Mouse (Mus musculus): ENCODE measurements around the gene Cbx3. TPM values are rescaled to one million over a fixed set of nuclear protein-coding genes. Genes with fewer than 3 reads are reported as not detected.

Gene Cbx3
- 10 to 100 TPM; 77.3 to 81.0 TPM for total RNA-seq (2021)
- long read RNA-seq, experiment 1, transcript Cbx3-201 (6 exons, 1,889 nt) = major isoform, 120 of 126 reads
- long read RNA-seq, experiment 1, partial matches to known transcripts = 2 of 126 reads
- long read RNA-seq, experiment 1, other reads (novel, unspliced or antisense) = 3 of 126 reads
- long read RNA-seq, experiment 2, transcript Cbx3-201 (6 exons, 1,889 nt) = major isoform, 79 of 89 reads
- long read RNA-seq, experiment 2, partial matches to known transcripts = 6 of 89 reads
- long read RNA-seq, experiment 2, other reads (novel, unspliced or antisense) = 1 of 89 reads

DNA sequence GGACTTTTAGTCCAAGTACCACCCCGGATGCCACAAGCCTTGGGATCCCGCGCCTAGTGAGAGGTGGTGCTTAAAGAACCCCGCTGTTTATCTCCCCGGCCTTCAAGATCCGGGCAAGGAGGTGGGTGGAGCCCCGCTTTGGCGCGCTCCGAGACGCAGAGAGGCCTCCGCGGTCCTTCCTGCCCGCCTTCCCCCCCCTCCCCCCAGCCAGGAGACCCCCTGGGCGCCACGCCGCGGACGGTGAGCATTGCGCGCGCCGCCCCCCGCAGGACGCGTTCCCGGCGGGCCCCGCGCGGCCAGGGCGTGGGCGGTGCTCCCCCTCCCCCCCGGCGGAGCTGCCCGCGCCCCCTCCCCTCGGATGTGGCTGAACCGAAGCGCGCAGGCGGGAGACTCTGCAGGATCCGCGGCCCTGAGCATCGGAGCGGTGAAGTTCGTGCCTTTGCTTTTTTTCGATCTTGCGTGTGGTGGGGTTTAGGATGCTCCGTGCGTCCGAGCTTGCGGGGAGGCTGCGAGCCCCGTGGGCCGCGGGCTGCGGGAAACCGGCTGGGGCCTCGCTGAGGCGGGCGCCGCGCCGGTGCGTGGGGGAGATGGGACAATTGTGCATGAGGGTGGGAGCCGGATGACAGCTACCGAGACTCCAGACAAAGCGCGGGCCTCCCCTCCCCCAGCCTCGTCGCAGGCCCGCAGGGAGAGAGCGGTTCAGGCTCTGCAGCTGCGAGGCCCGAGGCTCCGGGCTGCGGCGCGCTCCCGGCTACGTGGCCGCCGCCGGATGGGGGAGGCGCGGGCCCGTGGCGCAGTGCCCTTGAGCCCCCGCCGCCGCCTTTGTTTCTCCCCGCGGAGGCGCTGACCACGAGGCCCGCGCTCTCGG lies at the start of gene Cbx3:
Gene Cbx3, plus strand, starts transcription at position 50 of the 868 bp plus-strand sequence.
- peak; percentile 86 to 91 for DNase-seq
- intact Hi-C loops (cut with DNase I) = loop anchor here (5.0 kb wide), 1 partner anchor 107 kb away; no protein-coding TSS in a partner anchor

DNA sequence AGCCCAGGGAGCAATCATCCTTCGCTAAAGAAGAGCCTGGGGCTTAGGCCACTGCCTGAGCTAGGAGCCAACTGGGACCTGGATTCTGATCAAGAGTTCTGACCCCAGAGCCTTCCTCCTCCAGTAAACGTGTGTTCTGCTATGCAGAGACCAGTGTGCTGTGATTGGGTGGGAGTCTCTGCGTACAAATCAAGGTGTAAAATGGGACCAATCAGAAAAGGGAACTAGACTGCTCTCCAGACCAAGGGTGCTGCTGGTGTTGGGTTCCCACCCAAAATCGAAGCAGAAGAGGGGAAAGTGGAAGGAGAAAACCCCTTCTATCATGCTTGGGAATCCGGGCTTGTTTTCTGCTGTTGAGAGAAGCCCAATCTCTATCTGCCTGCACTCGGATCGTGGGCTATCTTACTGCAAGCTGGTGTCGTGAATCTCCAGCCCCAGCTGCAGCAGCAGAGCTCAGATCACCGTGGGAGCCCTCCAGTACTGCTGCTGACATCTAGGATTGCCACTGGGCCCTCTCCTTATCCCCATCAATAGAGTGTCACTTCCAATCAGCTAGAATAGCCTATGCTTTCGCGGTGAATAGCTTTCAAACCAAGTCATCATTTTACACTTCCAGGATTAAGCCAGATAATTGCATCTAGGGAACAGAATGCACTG lies 46.6 kb upstream of the Cbx3 start:
- intact Hi-C loops (cut with DNase I) = no loop called here
- no peak for DNase-seq

DNA sequence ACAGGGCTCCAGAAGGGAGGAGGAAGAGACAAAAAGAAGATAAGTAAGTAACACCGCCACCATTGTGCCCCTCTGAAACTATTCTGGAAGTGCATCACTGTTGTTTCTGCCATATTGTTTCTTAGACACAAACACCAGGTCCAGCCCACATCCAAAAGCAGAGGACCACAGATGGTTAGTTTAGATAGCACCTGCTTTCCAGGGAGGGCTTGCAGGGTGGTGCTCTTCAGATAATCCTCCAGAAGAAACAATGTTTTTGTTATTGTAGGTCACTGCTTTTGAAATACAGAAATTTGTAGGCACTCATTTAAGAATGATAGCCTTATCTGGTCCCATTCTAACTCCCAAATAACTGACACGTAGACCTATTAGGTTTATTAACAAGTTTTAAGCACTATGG lies 45.6 kb upstream of the Cbx3 start:
- DNase-seq = no peak

DNA sequence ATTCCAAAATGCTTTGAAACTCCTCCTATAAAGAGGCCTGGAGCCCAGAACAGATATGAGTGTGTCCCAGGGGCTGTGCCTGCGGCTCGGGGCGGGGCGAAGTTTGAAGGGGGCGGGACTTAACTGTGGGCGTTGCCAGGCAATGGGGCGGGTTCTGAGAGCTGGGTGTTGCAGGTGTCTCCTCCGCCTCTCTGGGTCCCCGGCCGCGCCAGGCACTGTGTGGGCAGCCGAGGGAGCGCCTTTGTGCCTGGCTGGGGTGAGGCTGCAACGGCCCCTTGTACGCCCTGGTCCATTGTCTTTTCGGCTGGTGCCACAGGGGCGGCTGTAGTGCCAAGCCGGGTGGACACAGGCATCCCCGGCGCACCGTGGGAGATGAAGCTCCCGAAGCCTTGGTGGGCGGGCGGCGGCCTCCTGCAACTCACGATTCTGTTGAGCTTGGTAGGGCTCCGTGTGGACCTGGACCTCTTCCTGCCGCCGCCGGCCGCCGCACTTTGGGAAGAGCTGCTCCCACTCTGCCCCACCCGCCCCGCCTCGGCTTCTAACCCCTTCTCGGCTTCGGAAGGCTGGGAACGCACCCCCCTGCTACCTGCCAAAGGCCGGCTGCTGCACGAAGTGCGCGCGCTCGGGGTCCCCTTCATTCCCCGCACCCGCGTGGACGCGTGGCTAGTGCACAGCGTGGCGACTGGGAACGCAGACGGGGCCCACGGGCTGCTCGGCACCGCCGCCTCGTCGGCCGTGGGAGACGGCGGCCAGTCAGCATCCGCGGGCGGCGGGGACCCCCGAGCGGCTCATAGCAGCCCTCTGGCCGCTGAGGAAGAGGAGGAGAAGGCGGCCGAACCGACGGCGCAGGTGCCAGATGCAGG lies 37.4 kb upstream of the Cbx3 start, which contains the start of gene Nfe2l3:
Gene Nfe2l3, plus strand, starts transcription at position 136 of the 863 bp plus-strand sequence.
- intact Hi-C loops (cut with DNase I) = no loop called here
- DNase-seq = peak; percentile 37 to 54

More for the DNA sequence above, 45.6 kb upstream of the Cbx3 start:
- intact Hi-C loops (cut with DNase I) = no loop called here

DNA sequence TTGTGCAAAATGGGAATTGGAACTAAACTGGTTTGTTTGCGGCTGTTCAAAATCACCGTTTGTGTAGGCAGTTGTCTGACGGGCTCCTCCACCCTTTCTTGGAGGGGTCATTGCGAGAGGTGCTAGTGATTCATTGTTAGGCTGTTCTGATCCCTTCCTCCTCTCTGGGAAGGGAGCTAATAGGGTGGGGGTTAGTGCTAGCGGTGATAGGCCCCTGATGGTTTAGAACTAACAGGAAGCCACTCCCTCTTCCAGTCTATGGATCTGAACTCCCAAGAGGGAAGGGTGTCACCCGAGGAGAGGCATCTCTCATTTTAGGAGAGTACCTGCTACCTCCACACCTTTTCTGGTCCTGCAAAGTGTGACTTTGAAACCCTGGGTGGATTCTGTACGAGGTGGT lies 35.9 kb upstream of the Cbx3 start:
- no peak for DNase-seq
- intact Hi-C loops (cut with DNase I) = no loop called here

DNA sequence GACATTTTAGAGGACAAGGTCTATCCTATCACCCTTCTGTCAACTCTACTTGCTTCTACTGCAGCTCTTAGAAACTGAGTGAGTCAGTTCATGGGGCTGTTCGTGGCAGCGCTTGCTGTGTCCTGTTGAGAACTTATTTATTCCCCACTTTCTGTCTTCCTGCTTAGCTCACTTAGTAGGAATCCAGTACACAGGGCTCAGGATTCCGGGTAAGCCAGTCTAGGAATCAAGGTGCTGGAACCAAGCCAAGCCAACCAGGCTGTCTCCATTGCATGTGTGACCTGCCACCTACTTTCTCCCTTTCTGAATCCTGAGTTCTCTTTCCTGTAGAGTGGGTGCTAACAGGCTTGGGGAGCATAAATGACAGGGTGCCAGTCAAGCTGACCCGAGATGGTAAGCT lies 32.5 kb upstream of the Cbx3 start:
- intact Hi-C loops (cut with DNase I) = no loop called here
- peak in 1 of 2 experiments; percentile 59 for DNase-seq

DNA sequence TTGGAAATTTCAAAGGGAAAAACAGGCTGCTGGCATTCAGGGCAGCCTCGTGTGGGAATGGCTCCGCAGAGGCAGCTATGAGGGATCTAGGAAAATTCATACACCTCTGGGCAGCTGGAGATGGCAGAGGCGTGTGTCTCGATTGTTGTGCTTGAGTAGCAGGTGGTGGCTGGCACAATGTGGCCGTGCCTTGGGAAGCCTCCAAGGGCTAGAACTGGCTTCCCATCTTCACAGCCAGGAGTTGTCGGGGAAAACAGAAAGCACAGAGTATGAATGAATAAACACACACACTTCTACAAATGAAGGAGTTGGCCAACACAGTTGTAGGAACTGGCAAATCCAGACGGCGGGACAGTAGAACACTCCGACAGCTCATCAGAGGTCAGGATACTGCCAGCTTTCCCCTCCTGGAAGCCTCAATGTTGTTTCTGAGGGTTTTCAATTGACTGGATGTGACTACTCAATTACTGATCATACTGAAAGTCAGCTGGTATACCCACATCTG lies 31.3 kb upstream of the Cbx3 start:
- no peak for DNase-seq
- intact Hi-C loops (cut with DNase I) = no loop called here

DNA sequence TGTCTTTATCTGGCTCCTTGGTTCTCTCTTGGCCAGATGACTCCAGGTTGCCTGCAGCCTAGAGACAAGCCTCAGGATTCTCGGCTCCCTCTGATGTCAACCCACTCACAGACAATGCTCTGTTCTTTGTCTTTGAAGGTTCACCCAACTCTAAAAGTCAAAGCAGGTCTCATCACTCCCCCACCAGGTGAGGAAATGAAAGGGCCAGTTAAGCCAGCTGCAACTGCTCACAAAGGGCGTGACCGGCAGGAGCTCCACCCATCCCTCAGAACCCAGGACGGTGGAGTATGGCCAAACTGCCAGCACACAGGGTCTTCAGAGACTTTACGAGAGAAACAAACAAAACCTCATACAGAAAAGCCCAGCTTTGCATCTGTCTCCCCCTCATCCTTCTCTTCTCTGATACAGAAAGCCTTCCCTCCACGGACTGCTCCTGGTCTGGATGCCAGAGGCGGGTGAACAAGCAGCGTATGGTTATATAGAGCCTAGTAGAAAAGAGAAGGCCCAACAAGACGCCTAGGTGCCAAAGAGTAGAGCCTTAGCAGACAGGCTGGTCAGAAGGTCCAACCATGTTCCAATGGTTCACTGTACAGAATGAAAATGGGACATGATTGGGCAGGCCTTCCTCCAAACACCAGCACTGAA lies 27.8 kb upstream of the Cbx3 start:
- no peak for DNase-seq
- intact Hi-C loops (cut with DNase I) = no loop called here

DNA sequence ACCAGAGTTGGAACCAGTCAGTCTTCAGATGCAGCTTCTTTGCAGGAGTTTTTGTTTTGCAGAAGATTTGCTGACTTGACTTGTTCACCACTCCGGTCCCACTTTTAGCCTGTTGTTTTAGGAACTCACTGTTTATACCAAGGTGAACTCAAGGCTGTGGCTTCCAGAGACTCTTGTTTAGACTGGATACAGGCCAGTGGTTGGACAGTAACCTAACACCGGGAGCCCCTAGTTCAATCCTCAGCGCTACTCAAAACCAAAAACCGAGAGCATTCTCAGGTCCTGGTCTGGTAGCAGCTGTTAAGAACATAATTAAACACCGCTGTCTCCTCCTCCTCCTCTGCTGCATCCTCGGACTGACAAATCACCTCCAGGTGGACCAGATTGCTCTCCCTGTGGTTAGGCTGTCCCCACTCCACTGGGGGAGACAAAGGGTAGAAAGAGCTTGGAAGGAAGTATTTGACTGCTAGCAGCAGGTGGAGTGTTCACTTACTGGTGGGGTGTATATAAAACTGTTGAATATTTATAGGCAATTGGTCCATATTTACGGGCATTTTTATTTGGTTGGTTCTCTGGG lies 17.1 kb upstream of the Cbx3 start:
- no peak for DNase-seq
- intact Hi-C loops (cut with DNase I) = no loop called here

DNA sequence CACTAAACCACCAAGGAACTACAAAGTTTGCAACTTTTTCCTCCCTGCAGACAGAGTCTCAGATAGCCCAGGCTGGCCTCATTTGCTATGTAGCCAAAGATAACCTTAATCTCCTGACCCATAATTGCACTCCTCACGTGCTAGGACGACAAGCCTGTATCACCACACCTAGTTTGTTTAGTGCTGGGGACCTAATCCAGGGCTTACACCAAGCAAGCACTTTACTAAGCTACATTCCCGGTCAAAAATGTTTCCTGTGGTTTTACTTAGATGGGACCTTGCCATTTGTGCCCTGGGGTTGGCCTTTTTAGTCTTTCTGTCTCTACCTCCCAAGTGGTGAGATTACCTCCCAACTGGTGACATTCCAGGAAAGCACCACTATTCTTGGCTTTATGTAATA lies 15.2 kb upstream of the Cbx3 start:
- DNase-seq = no peak
- intact Hi-C loops (cut with DNase I) = no loop called here

DNA sequence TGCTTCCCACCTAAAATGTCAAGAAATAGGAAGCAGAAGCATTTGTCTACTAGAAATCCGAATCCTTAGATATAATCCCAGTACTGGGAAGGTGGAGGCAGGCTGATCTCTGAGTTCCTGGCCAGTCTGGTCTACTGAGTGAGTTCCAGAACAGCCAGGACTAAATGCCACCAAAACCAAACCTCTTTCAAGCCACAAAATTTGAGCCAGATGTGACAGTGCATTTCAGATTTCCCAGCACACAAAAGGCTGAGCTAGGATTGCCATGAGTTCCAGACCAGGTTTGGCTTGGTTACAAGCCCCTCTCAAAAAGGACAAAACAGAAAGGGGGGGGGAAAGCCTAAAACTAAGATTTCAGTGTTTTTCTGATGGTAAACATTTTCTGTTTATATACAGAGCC lies 14.0 kb upstream of the Cbx3 start:
- intact Hi-C loops (cut with DNase I) = no loop called here
- DNase-seq = no peak

DNA sequence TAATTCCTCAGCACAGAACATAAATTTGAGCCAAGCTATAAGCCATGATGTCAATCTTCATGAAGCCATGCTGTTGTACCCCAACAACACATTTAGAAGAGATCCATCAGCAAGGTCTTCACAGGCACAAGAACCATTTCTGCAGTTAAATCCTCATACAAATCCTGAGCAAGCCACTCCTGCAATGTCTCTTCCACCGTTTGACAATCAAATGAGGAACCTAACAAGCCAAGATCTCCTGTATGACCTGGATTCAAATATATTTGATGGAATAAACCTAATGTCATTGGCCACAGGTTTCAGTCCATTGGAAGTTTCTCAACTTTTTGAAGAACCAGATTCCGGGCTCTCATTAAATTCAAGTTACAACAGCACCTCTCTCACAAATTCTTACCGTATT lies 12.9 kb upstream of the Cbx3 start:
- intact Hi-C loops (cut with DNase I) = no loop called here
- DNase-seq = no peak

DNA sequence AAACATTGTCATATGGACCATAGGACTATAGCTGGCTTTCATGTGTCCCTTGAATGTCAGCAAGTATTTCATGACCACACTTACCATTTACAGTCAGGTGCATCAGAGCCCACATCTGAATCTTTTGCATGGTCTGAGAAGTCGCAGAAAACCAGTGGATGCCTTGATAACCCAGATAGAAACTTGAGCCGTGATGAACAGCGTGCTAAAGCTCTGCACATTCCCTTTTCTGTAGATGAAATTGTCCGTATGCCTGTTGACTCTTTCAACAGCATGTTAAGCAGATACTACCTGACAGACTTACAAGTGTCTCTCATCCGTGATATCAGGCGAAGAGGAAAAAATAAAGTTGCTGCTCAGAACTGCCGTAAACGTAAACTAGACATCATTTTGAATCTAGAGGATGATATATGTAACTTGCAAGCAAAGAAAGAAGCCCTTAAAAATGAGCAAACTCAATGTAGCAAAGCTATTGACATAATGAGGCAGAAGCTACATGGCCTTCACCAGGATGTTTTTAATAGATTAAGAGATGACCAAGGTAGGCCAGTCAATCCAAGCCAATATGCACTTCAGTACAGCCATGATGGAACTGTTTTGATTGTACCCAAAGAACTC lies 12.3 kb upstream of the Cbx3 start:
- intact Hi-C loops (cut with DNase I) = no loop called here
- no peak for DNase-seq

DNA sequence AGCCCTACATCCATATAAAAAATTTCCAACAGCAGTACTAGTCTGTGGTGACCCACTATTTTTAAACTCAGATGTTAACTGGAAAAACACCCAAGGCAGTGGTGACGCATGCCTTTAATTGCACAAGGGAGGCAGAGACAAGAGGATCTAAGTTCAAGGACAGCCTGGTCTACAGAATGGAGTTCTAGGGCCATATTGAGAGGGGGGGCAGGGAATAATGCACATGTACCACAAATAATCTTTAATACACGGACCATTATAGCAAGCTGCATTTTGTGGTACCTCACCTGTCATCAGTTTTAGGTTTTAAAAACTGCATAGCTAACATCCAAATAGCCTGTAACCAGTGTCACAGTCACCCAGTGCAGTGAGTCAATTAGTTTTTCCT lies 11.2 kb upstream of the Cbx3 start:
- intact Hi-C loops (cut with DNase I) = no loop called here
- no peak for DNase-seq

DNA sequence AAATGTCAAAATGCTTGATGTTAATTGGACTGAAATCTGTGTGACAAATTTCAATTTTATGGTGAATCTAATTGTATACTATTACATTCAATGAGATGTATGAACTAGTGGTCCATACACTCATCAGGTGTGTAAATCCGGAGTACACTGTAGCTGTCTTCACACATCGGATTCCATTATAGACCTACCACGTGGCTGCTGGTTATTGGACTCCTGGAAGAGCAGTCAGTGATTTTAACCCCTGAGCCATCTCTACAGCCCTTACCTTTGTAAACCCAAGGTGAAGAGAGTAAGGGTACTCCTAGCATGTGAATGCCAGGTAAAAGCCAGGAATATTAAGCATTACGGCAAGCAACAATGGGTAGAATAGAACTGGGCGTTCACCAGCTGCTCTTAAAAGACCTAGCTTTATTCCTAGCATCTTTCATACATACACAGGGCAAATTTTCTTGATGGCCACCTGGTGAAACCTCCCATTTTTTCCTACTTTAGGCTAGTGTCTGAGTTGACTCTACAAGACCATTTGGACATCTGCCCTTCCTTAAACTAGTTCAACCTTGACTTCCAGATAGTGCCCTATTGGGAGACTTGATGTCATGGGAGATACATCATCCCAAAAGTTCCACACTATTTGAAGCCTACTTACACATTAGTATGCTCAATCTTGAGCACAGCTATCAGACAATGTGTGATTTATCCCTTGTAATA lies 10.7 kb upstream of the Cbx3 start:
- no peak for DNase-seq
- intact Hi-C loops (cut with DNase I) = no loop called here

DNA sequence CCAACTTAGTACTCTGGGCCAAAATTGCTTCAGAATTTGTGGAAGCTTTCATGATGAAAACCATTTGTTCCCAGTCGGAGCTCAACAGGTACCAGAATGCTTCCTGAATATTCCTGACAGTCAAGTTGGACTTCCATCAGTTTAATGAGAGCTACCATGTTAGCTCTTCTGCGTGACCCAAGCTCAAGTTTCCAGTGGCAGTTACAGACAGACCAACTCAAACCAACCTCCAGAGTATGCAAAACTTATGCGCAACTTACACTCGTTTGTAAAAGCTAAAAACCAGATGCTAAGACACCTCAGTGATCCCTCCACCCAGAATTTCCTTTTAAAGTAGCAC lies 10.2 kb upstream of the Cbx3 start:
- intact Hi-C loops (cut with DNase I) = no loop called here
- DNase-seq = no peak

DNA sequence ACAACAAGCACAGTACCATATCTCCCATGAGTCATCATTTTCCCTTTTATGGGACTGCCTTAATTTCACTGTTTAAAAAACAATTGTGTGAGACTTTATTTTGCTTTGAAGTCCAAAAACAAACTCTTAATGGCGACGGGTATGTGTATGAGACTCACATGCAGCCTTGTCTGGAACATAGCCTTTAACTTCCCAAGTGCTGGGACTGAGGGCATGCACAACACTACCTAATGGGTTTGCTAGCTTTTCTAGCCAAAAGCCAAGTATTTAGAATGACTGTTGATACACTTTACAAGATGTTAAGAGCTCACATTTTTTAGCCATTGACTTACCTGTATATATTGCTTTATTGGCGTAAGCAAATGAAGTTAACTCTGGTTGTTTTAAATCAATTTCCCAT lies 9.8 kb upstream of the Cbx3 start:
- DNase-seq = no peak
- intact Hi-C loops (cut with DNase I) = no loop called here

DNA sequence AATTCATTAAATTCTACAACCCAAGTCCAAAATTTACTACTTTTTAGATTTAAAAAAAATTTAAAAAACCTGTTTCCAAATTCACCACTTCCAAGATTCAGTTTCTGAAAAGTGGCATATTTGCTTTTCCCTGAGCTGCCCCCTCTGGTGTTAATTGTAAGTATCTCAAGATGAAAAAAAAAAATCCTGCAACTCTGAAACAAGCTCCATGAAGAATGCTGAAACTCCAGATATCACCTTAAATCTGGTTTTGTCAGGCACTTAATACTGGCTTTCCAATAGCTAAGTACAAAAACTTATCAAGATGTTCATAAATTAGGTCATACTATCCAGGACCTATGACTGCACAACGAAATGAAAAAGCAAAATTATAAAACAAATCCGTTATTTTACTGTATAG lies 2.5 kb upstream of the Cbx3 start:
- intact Hi-C loops (cut with DNase I) = loop anchor here (1.0 kb wide), 1 partner anchor 83 kb away; no protein-coding TSS in a partner anchor
- no peak for DNase-seq

All from heart, postnatal 14 days (tissue).